Mouse (Mus musculus) retina, adult 2 months (tissue): ENCODE results near the gene Slc34a2.

Experiments
- DNase-seq: peaks from one replicate; pipeline ENCODE4 v3.0.0-alpha.2; 2012; ENCODE audit warnings: low read depth, low spot score

The Slc34a2 gene

GRCm38 (mm10) chr5:53108668-53109067, 70.8 kb downstream of the Slc34a2 start:
- no peak for DNase-seq

GRCm38 (mm10) chr5:53110225-53110624, 72.3 kb downstream of the Slc34a2 start:
- no peak for DNase-seq

- DNase-seq = no peak
These were observed 73.2 kb downstream of the Slc34a2 start for GRCm38 (mm10) chr5:53111036-53111435.

GRCm38 (mm10) chr5:53112942-53113341, 75.1 kb downstream of the Slc34a2 start:
- DNase-seq = no peak

GRCm38 (mm10) chr5:53114616-53115267, 76.9 kb downstream of the Slc34a2 start:
- no peak for DNase-seq

- DNase-seq = no peak
These were observed 80.3 kb downstream of the Slc34a2 start for GRCm38 (mm10) chr5:53118212-53118611.

- no peak for DNase-seq
These were observed 81.8 kb downstream of the Slc34a2 start for GRCm38 (mm10) chr5:53119689-53120088.
